Mouse (Mus musculus): ENCODE measurements around the gene Vmn1r181.
"Not testable (repeated sequence)": the region's sequence is repeated elsewhere in the genome, so short reads cannot be mapped to it uniquely, and the experiment has no call there.

Gene Vmn1r181

GRCm38 (mm10) chr7:23974315-23974714 is at the start of gene Vmn1r181:
TSS of gene Vmn1r181 (plus strand) at chr7:23974615.
- not testable (repeated sequence) for DNase-seq

- DNase-seq = no peak
These were observed 47.7 kb upstream of the Vmn1r181 start, which contains the start of gene Vmn1r179 for GRCm38 (mm10) chr7:23926678-23927077. TSS of gene Vmn1r179 (plus strand) at chr7:23926978.

- DNase-seq = no peak
These were observed 24.1 kb upstream of the Vmn1r181 start, which contains the start of gene Vmn1r180 for GRCm38 (mm10) chr7:23950332-23950731. TSS of gene Vmn1r180 (plus strand) at chr7:23950632.

- DNase-seq = peak; percentile 21
These were observed 6.4 kb upstream of the Vmn1r181 start for GRCm38 (mm10) chr7:23968044-23968443.

- no peak for DNase-seq
These were observed 27.0 kb downstream of the Vmn1r181 start, which contains the start of gene V1rd19 for GRCm38 (mm10) chr7:24001391-24001790. TSS of gene V1rd19 (plus strand) at chr7:24001691.
